Mouse (Mus musculus) limb, embryonic 14.5 days (tissue): ENCODE results near the gene Gjb5. TPM values are rescaled to one million over a fixed set of nuclear protein-coding genes. Genes with fewer than 3 reads are reported as not detected.

Source experiments
- ATAC-seq: fragments of 200-750 bp; cut with Nextera tagmentation; 2 replicates; pipeline ENCODE4 v1.8.0; 2017; ENCODE audit warnings: low read depth, moderate number of reproducible peaks, moderate TSS enrichment; ENCODE audit not compliant: low FRiP score
- DNase-seq: peaks from one replicate; pipeline ENCODE4 v3.0.0-alpha.2; 2015; ENCODE audit warnings: low spot score
- H3K27ac ChIP-seq: fragments of 300-500 bp; sonication (generic); replicated peaks from 2 replicates; pipeline ENCODE4 v1.5.1; 2014; ENCODE audit warnings: low read depth, mild to moderate bottlenecking, low read length, moderate library complexity, mixed read lengths
- H3K27me3 ChIP-seq: fragments of 300-500 bp; sonication (generic); 2 replicates; pipeline ENCODE4 v1.6.1; 2014; ENCODE audit warnings: low read length, mixed read lengths; ENCODE audit not compliant: control insufficient read depth, insufficient read depth
- H3K36me3 ChIP-seq: fragments of 300-500 bp; sonication (generic); 2 replicates; pipeline ENCODE4 v1.6.1; 2014; ENCODE audit warnings: mild to moderate bottlenecking, low read length, moderate library complexity, mixed read lengths; ENCODE audit not compliant: control insufficient read depth, insufficient read depth
- H3K4me1 ChIP-seq: fragments of 300-500 bp; sonication (generic); 2 replicates; pipeline ENCODE4 v1.6.1; 2014; ENCODE audit warnings: antibody characterized with exemption, low read length, mixed read lengths; ENCODE audit not compliant: control insufficient read depth, insufficient read depth
- H3K4me2 ChIP-seq: fragments of 300-500 bp; sonication (generic); replicated peaks from 2 replicates; pipeline ENCODE4 v1.6.1; 2014; ENCODE audit warnings: low read depth, mild to moderate bottlenecking, low read length, moderate library complexity; ENCODE audit not compliant: severe bottlenecking
- H3K4me3 ChIP-seq: fragments of 300-500 bp; sonication (generic); replicated peaks from 2 replicates; pipeline ENCODE4 v1.5.1; 2014; ENCODE audit warnings: low read length
- H3K9ac ChIP-seq: fragments of 300-500 bp; sonication (generic); 2 replicates; pipeline ENCODE4 v1.6.1; 2014; ENCODE audit warnings: mild to moderate bottlenecking, low read depth, low read length, moderate library complexity; ENCODE audit not compliant: severe bottlenecking
- H3K9me3 ChIP-seq: fragments of 300-500 bp; sonication (generic); 2 replicates; pipeline ENCODE4 v1.6.1; 2016; ENCODE audit warnings: low read length; ENCODE audit not compliant: control insufficient read depth
- POLR2A ChIP-seq: fragments of 200-500 bp; IDR thresholded peaks from 2 replicates; pipeline ENCODE4 v1.8.0; 2012; ENCODE audit warnings: inconsistent platforms, mild to moderate bottlenecking, moderate library complexity, borderline replicate concordance; ENCODE audit not compliant: insufficient read depth, insufficient read length; ENCODE audit errors: extremely low read depth
- WGBS: fragments of 180-500 bp; shearing (Covaris S2); extraction: QIAGEN DNeasy Blood & Tissue Kit; methylation state at CpG from one replicate; pipeline ENCODE4 v1.1.7; 2014; 5-methylcytosine and 5-hydroxymethylcytosine counted together
- polyA plus RNA-seq, 2 experiments: library from polyadenylated mRNA; depleted of rRNA in 1 of 2; stranded (reverse) in 1 of 2; unstranded in 1 of 2; fragments of >200 nt; fragmentation: Nextera tagmentation in 1 of 2; extraction: Ambion mirVana in 1 of 2; gene quantifications; 2 replicates each; pipeline versions ENCODE4 v1.2.1 to v1.2.3; 2012 to 2014

The Gjb5 gene
- polyA plus RNA-seq, 2 experiments = 0.41 to 0.45 TPM

GRCm38 (mm10) chr4:127312349-127312748 lies 45.6 kb downstream of the Gjb5 start:
- Histone ChIP-seq H3K4me3 (no peak overlapping the region), H3K27me3 (peaks cover 8% of the 10 kb centered on the region), H3K4me2 (no peak overlapping the region), H3K27ac (no peak overlapping the region), H3K36me3 (no peaks in the 10 kb centered on the region), H3K9me3 (no peaks in the 10 kb centered on the region), H3K4me1 (peaks cover 5% of the 10 kb centered on the region; the same call in 1 of the 2 replicates), H3K9ac (no peak overlapping the region)
- no peak for TF ChIP-seq POLR2A
- DNase-seq (no peak), ATAC-seq (no peak)
- 65% methylated on average over 24 of the region's 24 CpGs for WGBS

GRCm38 (mm10) chr4:127311561-127311960 lies 46.4 kb downstream of the Gjb5 start:
- no peak for DNase-seq

GRCm38 (mm10) chr4:127306915-127307314 lies 51.1 kb downstream of the Gjb5 start:
- H3K4me3 ChIP-seq = no peak overlapping the region
- WGBS = 61% methylated on average over 2 of the region's 2 CpGs
- H3K4me1 ChIP-seq = no peaks in the 10 kb centered on the region
- H3K36me3 ChIP-seq = no peaks in the 10 kb centered on the region
- H3K27ac ChIP-seq = no peak overlapping the region
- DNase-seq (no peak), ATAC-seq (no peak)
- no peaks in the 10 kb centered on the region for H3K9me3 ChIP-seq
- no peak overlapping the region for H3K9ac ChIP-seq
- no peak for TF ChIP-seq POLR2A
- no peaks in the 10 kb centered on the region for H3K27me3 ChIP-seq
- no peak overlapping the region for H3K4me2 ChIP-seq

More at GRCm38 (mm10) chr4:127311561-127311960, 46.4 kb downstream of the Gjb5 start:
- TF ChIP-seq POLR2A = no peak
- peaks cover 8% of the 10 kb centered on the region for H3K27me3 ChIP-seq
- H3K4me1 ChIP-seq = peaks cover 5% of the 10 kb centered on the region; the same call in 1 of the 2 replicates
- no peak overlapping the region for H3K9ac ChIP-seq
- no peak overlapping the region for H3K27ac ChIP-seq
- no peaks in the 10 kb centered on the region for H3K9me3 ChIP-seq
- WGBS = 54% methylated on average over 9 of the region's 9 CpGs
- ATAC-seq = no peak
- no peak overlapping the region for H3K4me3 ChIP-seq
- H3K36me3 ChIP-seq = no peaks in the 10 kb centered on the region
- H3K4me2 ChIP-seq = no peak overlapping the region

Other genes starting within 250 kb of the Gjb5 start
- 12.9 and 13.8 TPM in 2 replicates for gene Tmem35b, start 234.5 kb downstream of the Gjb5 start, polyA plus RNA-seq (2012; rRNA removed)
- 12.5 and 15.1 TPM in 2 replicates for gene Tmem35b, start 234.5 kb downstream of the Gjb5 start, polyA plus RNA-seq (2014; fragmentation: Nextera tagmentation; extraction: Ambion mirVana)
- 1.4 and 1.7 TPM in 2 replicates for gene Dlgap3, start 189.0 kb downstream of the Gjb5 start, polyA plus RNA-seq (2012; rRNA removed)
- 1.1 and 1.4 TPM in 2 replicates for gene Dlgap3, start 189.0 kb downstream of the Gjb5 start, polyA plus RNA-seq (2014; fragmentation: Nextera tagmentation; extraction: Ambion mirVana)
- gene Smim12, start 114.4 kb downstream of the Gjb5 start, polyA plus RNA-seq (2012; rRNA removed) = 29.7 and 31.7 TPM in 2 replicates
- 50.7 and 53.3 TPM in 2 replicates for gene Smim12, start 114.4 kb downstream of the Gjb5 start, polyA plus RNA-seq (2014; fragmentation: Nextera tagmentation; extraction: Ambion mirVana)
- 21.3 and 27.5 TPM in 2 replicates for gene Gja4, start 44.1 kb downstream of the Gjb5 start, polyA plus RNA-seq (2012; rRNA removed)
- gene Gja4, start 44.1 kb downstream of the Gjb5 start, polyA plus RNA-seq (2014; fragmentation: Nextera tagmentation; extraction: Ambion mirVana) = 17.7 and 19.0 TPM in 2 replicates
- gene Gjb3, start 27.3 kb downstream of the Gjb5 start, polyA plus RNA-seq (2012; rRNA removed) = 5.1 and 5.3 TPM in 2 replicates
- gene Gjb3, start 27.3 kb downstream of the Gjb5 start, polyA plus RNA-seq (2014; fragmentation: Nextera tagmentation; extraction: Ambion mirVana) = 6.4 and 10.0 TPM in 2 replicates
- 0.08 and 0.09 TPM in 2 replicates for gene Gjb4, start 4.1 kb downstream of the Gjb5 start, polyA plus RNA-seq (2012; rRNA removed)
- 0.14 and 0.25 TPM in 2 replicates for gene Gjb4, start 4.1 kb downstream of the Gjb5 start, polyA plus RNA-seq (2014; fragmentation: Nextera tagmentation; extraction: Ambion mirVana)